Mouse (Mus musculus): ENCODE results near the gene Mei1.
"Not testable (repeated sequence)": the region's sequence is repeated elsewhere in the genome, so short reads cannot be mapped to it uniquely, and the experiment has no call there.

Mei1 gene

GRCm38 (mm10) chr15:82085606-82086005, 15.8 kb downstream of the Mei1 start:
- DNase-seq (ENCODE audit: low spot score in 2 of 2), result no peak

- DNase-seq (ENCODE audit: low spot score in 2 of 2), result no peak
Measured at GRCm38 (mm10) chr15:82086131-82086530, 16.3 kb downstream of the Mei1 start.

- DNase-seq (ENCODE audit: low spot score in 2 of 2), result peak in 1 of 2 experiments; percentile 43
Measured at GRCm38 (mm10) chr15:82087266-82087665, 17.5 kb downstream of the Mei1 start.

- no peak for DNase-seq (ENCODE audit: low spot score in 2 of 2)
Measured at GRCm38 (mm10) chr15:82091061-82091460, 21.3 kb downstream of the Mei1 start.

GRCm38 (mm10) chr15:82106953-82107555, 37.3 kb downstream of the Mei1 start:
- peak in 1 of 2 experiments; percentile 56 for DNase-seq (ENCODE audit: low spot score in 2 of 2)

GRCm38 (mm10) chr15:82120544-82120943, 50.7 kb downstream of the Mei1 start:
- DNase-seq (ENCODE audit: low spot score in 2 of 2), result no peak

GRCm38 (mm10) chr15:82126690-82127089, 56.9 kb downstream of the Mei1 start:
- DNase-seq (ENCODE audit: low spot score in 2 of 2), result not testable (repeated sequence)

GRCm38 (mm10) chr15:82127426-82128374, 57.9 kb downstream of the Mei1 start, which contains the start of gene Ccdc134:
Gene Ccdc134, plus strand, starts transcription at chr15:82127922.
- peak; percentile 97 for DNase-seq (ENCODE audit: low spot score in 2 of 2)

GRCm38 (mm10) chr15:82128398-82128797, 58.6 kb downstream of the Mei1 start:
- DNase-seq (ENCODE audit: low spot score in 2 of 2), result no peak

GRCm38 (mm10) chr15:82130599-82130998, 60.8 kb downstream of the Mei1 start:
- no peak for DNase-seq (ENCODE audit: low spot score in 2 of 2)

- peak; percentile 56 to 74 for DNase-seq (ENCODE audit: low spot score in 2 of 2)
Measured at GRCm38 (mm10) chr15:82135372-82135771, 65.6 kb downstream of the Mei1 start.

GRCm38 (mm10) chr15:82138565-82138964, 68.8 kb downstream of the Mei1 start:
- peak; percentile 59 to 68 for DNase-seq (ENCODE audit: low spot score in 2 of 2)

- DNase-seq (ENCODE audit: low spot score in 2 of 2), result no peak
Measured at GRCm38 (mm10) chr15:82139196-82139595, 69.4 kb downstream of the Mei1 start.

GRCm38 (mm10) chr15:82140355-82140754, 70.6 kb downstream of the Mei1 start:
- no peak for DNase-seq (ENCODE audit: low spot score in 2 of 2)

GRCm38 (mm10) chr15:82144157-82144556, 74.4 kb downstream of the Mei1 start:
- DNase-seq (ENCODE audit: low spot score in 2 of 2), result no peak

GRCm38 (mm10) chr15:82145408-82145807, 75.6 kb downstream of the Mei1 start:
- DNase-seq (ENCODE audit: low spot score in 2 of 2), result peak in 1 of 2 experiments; percentile 50

GRCm38 (mm10) chr15:82145851-82146769, 76.3 kb downstream of the Mei1 start:
- DNase-seq (ENCODE audit: low spot score in 2 of 2), result no peak

GRCm38 (mm10) chr15:82146770-82147610, 77.2 kb downstream of the Mei1 start, which contains the start of gene Srebf2:
Gene Srebf2, plus strand, starts transcription at chr15:82147181.
- DNase-seq (ENCODE audit: low spot score in 2 of 2), result peak; percentile 100

- peak; percentile 77 to 79 for DNase-seq (ENCODE audit: low spot score in 2 of 2)
Measured at GRCm38 (mm10) chr15:82147611-82148111, 77.9 kb downstream of the Mei1 start.

GRCm38 (mm10) chr15:82148510-82148911, 78.7 kb downstream of the Mei1 start:
- no peak for DNase-seq (ENCODE audit: low spot score in 2 of 2)
